Mouse (Mus musculus) hindbrain, postnatal 0 days (tissue): ENCODE measurements around the gene Itgb1bp1. TPM values are rescaled to one million over a fixed set of nuclear protein-coding genes. Genes with fewer than 3 reads are reported as not detected.

Experiments
- ATAC-seq: fragments of 200-750 bp; cut with Nextera tagmentation; 2 replicates; pipeline ENCODE4 v1.8.0; 2017; ENCODE audit warnings: mild to moderate bottlenecking, moderate TSS enrichment, moderate library complexity
- DNase-seq: peaks from one replicate; pipeline ENCODE4 v3.0.0-alpha.2; 2015; ENCODE audit warnings: low spot score
- H3K27ac ChIP-seq: fragments of 300-500 bp; sonication (generic); 2 replicates; pipeline ENCODE4 v1.5.1; 2014; ENCODE audit warnings: mild to moderate bottlenecking
- H3K27me3 ChIP-seq: fragments of 300-500 bp; sonication (generic); 2 replicates; pipeline ENCODE4 v1.6.1; 2014; ENCODE audit warnings: low read length, mixed read lengths; ENCODE audit not compliant: insufficient read depth
- H3K36me3 ChIP-seq: fragments of 300-500 bp; sonication (generic); 2 replicates; pipeline ENCODE4 v1.6.1; 2014; ENCODE audit warnings: low read length, mixed read lengths; ENCODE audit not compliant: insufficient read depth
- H3K4me1 ChIP-seq: fragments of 300-500 bp; sonication (generic); 2 replicates; pipeline ENCODE4 v1.6.1; 2014; ENCODE audit warnings: antibody characterized with exemption, low read length, mixed read lengths; ENCODE audit not compliant: insufficient read depth
- H3K4me2 ChIP-seq: fragments of 300-500 bp; sonication (generic); 2 replicates; pipeline ENCODE4 v1.6.1; 2014; ENCODE audit warnings: low read depth, mild to moderate bottlenecking, low read length, moderate library complexity, mixed read lengths
- H3K4me3 ChIP-seq: fragments of 300-500 bp; sonication (generic); 2 replicates; pipeline ENCODE4 v1.5.1; 2014; ENCODE audit warnings: low read length
- H3K9ac ChIP-seq: fragments of 300-500 bp; sonication (generic); replicated peaks from 2 replicates; pipeline ENCODE4 v1.6.1; 2014; ENCODE audit warnings: mild to moderate bottlenecking, low read length, moderate library complexity, mixed read lengths
- H3K9me3 ChIP-seq: fragments of 300-500 bp; sonication (generic); 2 replicates; pipeline ENCODE4 v1.6.1; 2016; ENCODE audit warnings: low read length, mixed read lengths
- CTCF ChIP-seq: IDR thresholded peaks from 2 replicates; pipeline ENCODE4 v1.5.1; 2016; ENCODE audit warnings: antibody characterized with exemption, control low read depth, low read depth
- WGBS: fragments of 180-500 bp; shearing (Covaris S2); extraction: QIAGEN DNeasy Blood & Tissue Kit; methylation state at CpG from one replicate; pipeline ENCODE4 v1.1.7; 2014; 5-methylcytosine and 5-hydroxymethylcytosine counted together
- polyA plus RNA-seq: library from polyadenylated mRNA; unstranded; fragments of >200 nt; fragmentation: Nextera tagmentation; extraction: Ambion mirVana; gene quantifications from 2 replicates; pipeline ENCODE4 v1.2.1, GENCODE M21; 2015
- total RNA-seq: library from RNA; depleted of rRNA; stranded (reverse); fragments of >200 nt; gene quantifications from 2 replicates; pipeline ENCODE4 v1.2.3, GENCODE M21; 2014

Gene Itgb1bp1
- total and polyA plus RNA-seq, 2 experiments from 2014 or later, result 21.1 to 38.5 TPM

DNA sequence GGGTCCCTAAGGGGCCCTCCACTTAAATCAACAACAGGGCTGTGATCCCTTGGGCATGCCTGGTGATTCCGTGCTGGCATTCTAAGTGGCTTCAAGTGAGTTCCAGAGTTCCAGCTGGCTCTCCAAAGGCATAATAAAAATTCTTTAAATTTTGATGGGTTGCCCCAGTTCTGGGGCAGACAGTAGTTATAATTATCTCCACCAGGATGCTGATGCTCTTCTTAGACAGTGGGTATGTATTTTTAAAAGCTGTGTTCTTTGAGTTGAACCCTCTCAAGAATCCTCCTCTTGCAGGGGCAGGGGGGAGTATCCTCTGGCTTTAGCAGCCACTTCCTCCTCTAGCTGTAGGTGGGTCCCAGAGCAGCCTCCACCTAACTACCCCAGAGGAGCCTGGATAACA is 65.5 kb downstream of the Itgb1bp1 start:
- TF ChIP-seq CTCF, result no peak
- no peaks in the 10 kb centered on the region for H3K27me3 ChIP-seq
- H3K4me1 ChIP-seq, result no peaks in the 10 kb centered on the region
- H3K27ac ChIP-seq, result no peak overlapping the region
- no peak overlapping the region for H3K9ac ChIP-seq
- ATAC-seq (no peak), DNase-seq (no peak)
- H3K9me3 ChIP-seq, result no peaks in the 10 kb centered on the region
- H3K4me2 ChIP-seq, result no peak overlapping the region
- no peak overlapping the region for H3K4me3 ChIP-seq
- peaks cover 20% of the 10 kb centered on the region for H3K36me3 ChIP-seq
- 80% methylated on average over 1 of the region's 1 CpGs for WGBS

- 81% methylated on average over 11 of the region's 11 CpGs for WGBS
- H3K9me3 ChIP-seq, result no peaks in the 10 kb centered on the region
- TF ChIP-seq CTCF, result no peak
- no peak overlapping the region for H3K9ac ChIP-seq
- H3K27me3 ChIP-seq, result no peaks in the 10 kb centered on the region
- no peak overlapping the region for H3K4me2 ChIP-seq
- peaks cover 23% of the 10 kb centered on the region for H3K36me3 ChIP-seq
- no peaks in the 10 kb centered on the region for H3K4me1 ChIP-seq
- no peak for ATAC-seq
- no peak overlapping the region for H3K27ac ChIP-seq
- no peak overlapping the region for H3K4me3 ChIP-seq
- DNase-seq, result no peak
Observed at GRCm38 (mm10) chr12:21217776-21218444, 68.2 kb downstream of the Itgb1bp1 start.

DNA sequence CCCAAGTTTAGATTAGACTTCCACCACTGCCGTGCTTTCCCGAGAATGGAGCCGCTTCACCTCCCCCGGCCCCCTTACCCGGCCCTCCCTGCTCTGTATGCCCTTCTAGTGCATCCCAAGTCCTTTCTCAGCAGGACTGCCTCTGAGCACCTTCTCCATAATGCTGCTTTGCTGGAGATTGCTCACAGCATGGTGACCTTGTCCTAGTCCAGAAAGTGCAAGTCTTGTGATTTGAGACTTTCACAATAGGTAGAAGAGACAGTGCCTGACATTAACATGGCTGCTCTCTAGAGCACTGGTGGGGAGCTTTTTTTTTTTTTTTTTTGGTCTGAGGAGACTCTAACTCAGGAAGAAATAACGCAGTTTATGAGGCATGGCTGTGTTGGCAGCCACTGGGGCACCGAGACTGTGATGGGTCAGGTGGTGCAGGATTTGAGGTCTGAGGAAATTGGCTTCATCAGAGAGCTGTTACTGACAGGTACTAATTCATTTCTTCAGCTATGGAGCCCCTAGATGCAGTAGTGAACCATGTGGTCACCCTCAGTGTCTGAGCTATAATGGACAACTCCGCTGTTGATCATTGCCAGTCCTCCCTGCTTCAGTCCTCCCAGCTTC is 71.4 kb downstream of the Itgb1bp1 start:
- H3K9me3 ChIP-seq, result no peaks in the 10 kb centered on the region
- DNase-seq (no peak), ATAC-seq (no peak)
- no peak overlapping the region for H3K4me3 ChIP-seq
- H3K27me3 ChIP-seq, result no peaks in the 10 kb centered on the region
- H3K36me3 ChIP-seq, result peaks cover 26% of the 10 kb centered on the region
- 93% methylated on average over 8 of the region's 8 CpGs for WGBS
- no peaks in the 10 kb centered on the region for H3K4me1 ChIP-seq
- no peak overlapping the region for H3K9ac ChIP-seq
- H3K27ac ChIP-seq, result no peak overlapping the region
- no peak for TF ChIP-seq CTCF
- H3K4me2 ChIP-seq, result no peak overlapping the region

GRCm38 (mm10) chr12:21212876-21213275 is 73.2 kb downstream of the Itgb1bp1 start:
- Histone ChIP-seq H3K4me3 (no peak overlapping the region), H3K27ac (no peak overlapping the region; the same call in 1 of the 2 replicates), H3K27me3 (no peaks in the 10 kb centered on the region), H3K9ac (no peak overlapping the region), H3K4me2 (no peak overlapping the region), H3K4me1 (no peaks in the 10 kb centered on the region; the same call in 1 of the 2 replicates), H3K9me3 (no peaks in the 10 kb centered on the region), H3K36me3 (peaks cover 17% of the 10 kb centered on the region)
- 91% methylated on average over 17 of the region's 17 CpGs for WGBS
- DNase-seq (no peak), ATAC-seq (no peak)
- TF ChIP-seq CTCF, result no peak

DNA sequence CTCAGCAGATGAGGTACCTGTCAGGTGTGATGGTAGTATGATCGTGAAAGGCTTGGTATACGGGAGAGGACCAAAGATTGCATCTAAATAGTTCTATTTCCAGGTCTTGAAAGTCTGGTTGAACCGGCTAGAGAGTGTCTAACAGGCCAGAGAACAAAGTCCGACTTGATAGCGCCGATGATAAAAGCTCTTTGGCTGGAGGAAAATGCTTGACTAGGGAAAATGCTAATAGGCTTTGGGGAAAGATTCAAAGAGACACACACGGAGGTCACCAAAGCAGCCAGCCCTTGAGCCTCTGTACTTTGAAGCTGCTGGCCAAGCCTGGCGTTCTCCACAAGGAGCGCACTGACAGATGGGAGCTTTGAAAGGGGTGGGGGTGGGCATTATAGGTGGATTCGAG is 76.8 kb downstream of the Itgb1bp1 start:
- Histone ChIP-seq H3K4me3 (no peak overlapping the region), H3K36me3 (peaks cover 13% of the 10 kb centered on the region), H3K27me3 (no peaks in the 10 kb centered on the region), H3K4me1 (no peaks in the 10 kb centered on the region; the same call in 1 of the 2 replicates), H3K9me3 (no peaks in the 10 kb centered on the region), H3K27ac (no peak overlapping the region), H3K4me2 (no peak overlapping the region), H3K9ac (no peak overlapping the region)
- WGBS, result 55% methylated on average over 10 of the region's 10 CpGs
- no peak for DNase-seq
- TF ChIP-seq CTCF, result no peak
- ATAC-seq, result no peak

- ATAC-seq, result no peak
- Histone ChIP-seq H3K9ac (no peak overlapping the region), H3K36me3 (peaks cover 8% of the 10 kb centered on the region; the same call in 1 of the 2 replicates), H3K27me3 (no peaks in the 10 kb centered on the region), H3K4me3 (no peak overlapping the region), H3K27ac (no peak overlapping the region), H3K4me2 (no peak overlapping the region), H3K9me3 (no peaks in the 10 kb centered on the region), H3K4me1 (no peaks in the 10 kb centered on the region; the same call in 1 of the 2 replicates)
- 88% methylated on average over 11 of the region's 11 CpGs for WGBS
- no peak for DNase-seq
- no peak for TF ChIP-seq CTCF
Observed at GRCm38 (mm10) chr12:21208172-21208795, 77.8 kb downstream of the Itgb1bp1 start.
